Comparison of ENCODE assay signal across 9 mouse cellular contexts in the genomic region with DNA sequence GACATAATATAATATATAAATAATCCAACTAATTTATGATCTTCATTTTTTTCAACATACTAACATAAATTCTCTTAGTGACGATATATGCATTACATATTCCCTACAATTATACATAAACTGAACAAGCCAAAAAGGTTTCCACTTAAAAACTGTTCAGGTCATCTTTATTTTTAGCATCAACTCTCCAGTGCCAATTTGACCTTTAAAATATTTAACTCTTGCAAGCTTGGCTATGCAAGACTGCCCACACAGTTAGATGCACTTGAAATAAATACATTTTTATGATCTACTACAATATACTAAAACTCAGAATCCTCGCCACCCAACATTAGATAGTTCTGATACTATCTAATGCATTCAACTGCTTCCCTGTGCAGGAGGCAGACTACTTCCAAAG. TPM values are rescaled to one million over a fixed set of nuclear protein-coding genes. Genes with fewer than 3 reads are reported as not detected.
A peak's percentile ranks its signal among the peaks of the same experiment; 100 is the strongest.
DNase-seq lines count a peak whose midpoint lies in the region; ATAC-seq and TF ChIP-seq lines count a peak whose summit lies in the region.
"Had no signal": no experiment of that assay in that cellular context is flagged by ENCODE, and none has a peak within 500 bp of the region (broad histone marks: within the 10 kb centered on the region; RNA-seq: fewer than 3 reads in every experiment).

No protein-coding gene starts in this region.

- no peak for ATAC-seq in heart, embryonic 13.5 days (ENCODE audit: extremely low read depth, insufficient number of reproducible peaks, low FRiP score, low TSS enrichment)
- ATAC-seq in G1E (ENCODE audit: extremely low read depth, insufficient number of reproducible peaks, low FRiP score, poor library complexity, severe bottlenecking), result no peak
- ATAC-seq in hindbrain, embryonic 12.5 days (ENCODE audit: low FRiP score), result no peak
- no peak for ATAC-seq in frontal cortex, adult (ENCODE audit: low TSS enrichment)

- H3K4me3 ChIP-seq in heart, embryonic 13.5 days, result peak overlapping the region; percentile 71
- peak overlapping the region; percentile 91 for H3K4me3 ChIP-seq in G1E (ENCODE audit: low read depth, low read length)
- H3K4me3 ChIP-seq in hindbrain, embryonic 12.5 days, result peak overlapping the region; percentile 89
- peak overlapping the region; percentile 88 for H3K4me3 ChIP-seq in midbrain, embryonic 10.5 days
- no peak overlapping the region for H3K4me3 ChIP-seq in cerebellum, adult 2 months (replicated peaks; ENCODE audit: insufficient read depth, low read depth, low read length)

- WGBS in heart, embryonic 13.5 days, result 33% methylated on average over 2 of the region's 2 CpGs
- 86% methylated on average over 2 of the region's 2 CpGs for WGBS in hindbrain, embryonic 12.5 days
- 88% methylated on average over 2 of the region's 2 CpGs for WGBS in midbrain, embryonic 10.5 days
- WGBS in cerebellum, adult 2 months, result 80% methylated on average over 2 of the region's 2 CpGs

- no peak for TF ChIP-seq POLR2A in cerebellum, adult 2 months (IDR thresholded peaks at IDR 0.05; ENCODE audit: borderline replicate concordance, insufficient read depth, low read length)

- no peak for TF ChIP-seq CTCF in G1E (IDR thresholded peaks at IDR 0.05; ENCODE audit: low read depth, low read length)
- TF ChIP-seq CTCF in cerebellum, adult 2 months (IDR thresholded peaks at IDR 0.05; ENCODE audit: borderline replicate concordance, insufficient read depth, low read depth, low read length), result no peak

- DNase-seq in heart, adult 11 months, result no peak
- no peak for DNase-seq in G1E (ENCODE audit: low spot score)
- no peak for DNase-seq in midbrain, embryonic 10.5 days (ENCODE audit: low spot score)
- DNase-seq in cerebellum, adult 2 months, result no peak
- no peak for DNase-seq in thymus, postnatal 25 days
- DNase-seq: kidney, postnatal 14 days had no signal

- H3K4me2 ChIP-seq in heart, embryonic 13.5 days, result peak overlapping the region; percentile 76
- H3K4me2 ChIP-seq in hindbrain, embryonic 12.5 days (replicated peaks), result peak overlapping the region; percentile 49

- peak overlapping the region; percentile 98 for H3K9ac ChIP-seq in heart, embryonic 13.5 days
- no peak overlapping the region for H3K9ac ChIP-seq in hindbrain, embryonic 12.5 days

- peaks cover 4% of the 10 kb centered on the region for H3K36me3 ChIP-seq in heart, embryonic 13.5 days
- peaks cover 25% of the 10 kb centered on the region for H3K36me3 ChIP-seq in G1E (replicated peaks)
- peaks cover under 1% of the 10 kb centered on the region; the same call in 1 of the 2 replicates for H3K36me3 ChIP-seq in hindbrain, embryonic 12.5 days
- H3K36me3 ChIP-seq in midbrain, embryonic 10.5 days, result peaks cover 10% of the 10 kb centered on the region

- H3K4me1 ChIP-seq in heart, embryonic 13.5 days, result peaks cover 46% of the 10 kb centered on the region
- H3K4me1 ChIP-seq in G1E (ENCODE audit: insufficient read depth, low read depth, low read length), result peaks cover 55% of the 10 kb centered on the region
- H3K4me1 ChIP-seq in hindbrain, embryonic 12.5 days, result peaks cover 15% of the 10 kb centered on the region
- peaks cover 22% of the 10 kb centered on the region for H3K4me1 ChIP-seq in midbrain, embryonic 10.5 days
- H3K4me1 ChIP-seq in cerebellum, adult 2 months (ENCODE audit: control insufficient read depth, insufficient read depth, low read length), result no peaks in the 10 kb centered on the region; the same call in 1 of the 2 replicates

- no peaks in the 10 kb centered on the region for H3K27me3 ChIP-seq in heart, embryonic 13.5 days (replicated peaks)
- no peaks in the 10 kb centered on the region for H3K27me3 ChIP-seq in G1E (ENCODE audit: insufficient read depth, low read length)
- no peaks in the 10 kb centered on the region for H3K27me3 ChIP-seq in hindbrain, embryonic 12.5 days
- H3K27me3 ChIP-seq in midbrain, embryonic 10.5 days (ENCODE audit: low read depth, poor library complexity, severe bottlenecking), result no peaks in the 10 kb centered on the region
- H3K27me3 ChIP-seq in cerebellum, adult 2 months (ENCODE audit: control insufficient read depth, insufficient read depth, low read length), result no peaks in the 10 kb centered on the region

- H3K27ac ChIP-seq in heart, embryonic 13.5 days (replicated peaks), result peak overlapping the region; percentile 97
- H3K27ac ChIP-seq in hindbrain, embryonic 12.5 days, result no peak overlapping the region
- no peak overlapping the region for H3K27ac ChIP-seq in midbrain, embryonic 10.5 days (replicated peaks)
- no peak overlapping the region for H3K27ac ChIP-seq in cerebellum, adult 2 months (ENCODE audit: insufficient read depth, low read length)

- H3K9me3 ChIP-seq in heart, embryonic 13.5 days, result no peaks in the 10 kb centered on the region
- H3K9me3 ChIP-seq in G1E (replicated peaks), result no peaks in the 10 kb centered on the region
- H3K9me3 ChIP-seq in hindbrain, embryonic 12.5 days (replicated peaks), result no peaks in the 10 kb centered on the region
- no peaks in the 10 kb centered on the region for H3K9me3 ChIP-seq in midbrain, embryonic 10.5 days (replicated peaks)

RNA-seq across cellular contexts. Expression of gene Phtf2, which starts 1.5 kb away (rescaled TPM):
- 29.1 and 34.7 TPM in 2 replicates for polyA plus RNA-seq in heart, embryonic 13.5 days (2015; fragmentation: Nextera tagmentation; extraction: Ambion mirVana)
- 43.3 and 44.0 TPM in 2 replicates for total RNA-seq in G1E (2014; fragmentation: Nextera tagmentation)
- 35.7 and 43.5 TPM in 2 replicates for total RNA-seq in G1E (2017)
- polyA plus RNA-seq in G1E (2012), result 5.4 and 5.8 TPM in 2 replicates
- polyA plus RNA-seq in hindbrain, embryonic 12.5 days (2016; fragmentation: Nextera tagmentation; extraction: Ambion mirVana), result 24.1 and 25.0 TPM in 2 replicates
- 18.1 and 19.3 TPM in 2 replicates for polyA plus RNA-seq in midbrain, embryonic 10.5 days (2016; fragmentation: Nextera tagmentation; extraction: Ambion mirVana)
- polyA plus RNA-seq in cerebellum, adult 2 months (2012; rRNA removed), result 10.2 and 10.8 TPM in 2 replicates

RNA-seq across cellular contexts. Expression of gene Tmem60, which starts 1.6 kb away (rescaled TPM):
- polyA plus RNA-seq in heart, embryonic 13.5 days (2015; fragmentation: Nextera tagmentation; extraction: Ambion mirVana), result 44.0 and 53.4 TPM in 2 replicates
- total RNA-seq in G1E (2014; fragmentation: Nextera tagmentation), result 43.8 and 48.6 TPM in 2 replicates
- 37.9 and 52.2 TPM in 2 replicates for total RNA-seq in G1E (2017)
- polyA plus RNA-seq in G1E (2012), result 2.8 and 3.5 TPM in 2 replicates
- polyA plus RNA-seq in hindbrain, embryonic 12.5 days (2016; fragmentation: Nextera tagmentation; extraction: Ambion mirVana), result 48.4 and 55.6 TPM in 2 replicates
- 62.0 and 63.6 TPM in 2 replicates for polyA plus RNA-seq in midbrain, embryonic 10.5 days (2016; fragmentation: Nextera tagmentation; extraction: Ambion mirVana)
- polyA plus RNA-seq in cerebellum, adult 2 months (2012; rRNA removed), result 44.4 and 50.7 TPM in 2 replicates

Comparison
In these comparisons a context has a peak if more than half of its experiments do, and no peak if none do; other contexts are left out.
1. RNA of gene Tmem60, which starts 1.6 kb away (polyA plus RNA-seq): 62.0 to 63.6 TPM in midbrain, embryonic 10.5 days, 48.4 to 55.6 TPM in hindbrain, embryonic 12.5 days, 44.4 to 50.7 TPM in cerebellum, adult 2 months and 44.0 to 53.4 TPM in heart, embryonic 13.5 days; 2.8 to 3.5 TPM in G1E; every median in the first group is over 10 times any median in the second.